Mouse (Mus musculus) right cerebral cortex, postnatal 4 days (tissue): ENCODE measurements around the gene Bola2.
A peak's percentile ranks its signal among the peaks of the same experiment; 100 is the strongest.
"Not testable (repeated sequence)": the region's sequence is repeated elsewhere in the genome, so short reads cannot be mapped to it uniquely, and the experiment has no call there.

ENCODE experiments used
- DNase-seq: peaks from one replicate; pipeline ENCODE4 v3.0.0-alpha.2; 2022

Gene Bola2

DNA sequence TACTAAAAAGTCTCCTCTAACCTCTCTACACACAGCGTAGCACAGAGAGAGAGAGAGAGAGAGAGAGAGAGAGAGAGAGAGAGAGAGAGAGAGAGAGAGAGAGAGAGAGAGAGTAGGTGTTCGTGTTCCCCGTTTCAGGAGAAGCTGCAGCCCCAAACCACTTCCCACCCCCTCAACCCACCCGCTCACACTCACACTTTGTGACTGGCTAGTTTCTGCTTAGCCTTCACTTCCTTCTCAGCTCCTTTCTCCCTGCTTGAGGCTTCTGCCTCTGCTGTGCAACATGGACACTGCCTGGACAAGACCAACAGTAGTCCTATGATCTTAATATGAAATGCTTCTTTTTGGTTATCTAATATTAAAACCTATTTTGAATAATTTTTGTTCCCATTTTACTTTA is 15.1 kb downstream of the Bola2 start:
- no peak for DNase-seq

DNA sequence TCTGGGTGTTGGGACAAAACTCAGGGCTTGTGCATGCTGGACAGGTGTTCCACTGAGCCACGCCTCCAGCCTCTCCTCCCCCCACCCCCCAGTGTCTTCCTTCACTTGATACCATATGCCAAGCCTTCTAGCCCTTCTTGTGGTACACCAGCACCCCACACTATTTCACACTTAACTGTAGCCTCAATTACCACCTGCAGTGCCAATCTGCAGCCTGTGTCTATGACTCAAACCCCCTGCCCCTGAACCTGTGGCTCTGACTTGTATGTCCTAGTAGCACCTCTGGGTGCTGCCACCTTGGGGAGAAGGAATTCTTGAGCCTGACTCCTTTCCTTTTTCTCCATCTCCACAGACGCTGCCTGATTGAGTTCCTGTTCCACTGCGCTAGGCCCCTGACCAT is 16.7 kb downstream of the Bola2 start:
- DNase-seq: no peak

DNA sequence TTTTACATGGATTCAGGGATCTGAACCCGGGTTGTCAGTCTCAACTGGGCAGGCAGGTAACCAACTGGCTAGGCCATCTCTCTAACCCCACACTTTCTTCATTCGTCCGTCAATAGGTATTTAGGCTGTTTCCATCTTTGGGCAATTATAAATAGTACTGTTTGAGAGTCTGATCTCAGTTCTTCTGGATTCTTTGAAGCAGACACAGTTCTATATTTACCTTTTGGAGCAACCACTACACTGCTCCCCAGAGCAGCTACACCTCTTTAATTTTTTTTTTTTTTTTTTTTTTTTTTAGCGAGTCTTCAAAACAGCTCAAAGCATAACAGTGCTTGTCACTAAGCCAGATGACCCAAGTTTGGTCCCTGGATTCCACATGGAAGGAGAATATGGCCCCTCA is 20.5 kb downstream of the Bola2 start:
- no peak for DNase-seq

DNA sequence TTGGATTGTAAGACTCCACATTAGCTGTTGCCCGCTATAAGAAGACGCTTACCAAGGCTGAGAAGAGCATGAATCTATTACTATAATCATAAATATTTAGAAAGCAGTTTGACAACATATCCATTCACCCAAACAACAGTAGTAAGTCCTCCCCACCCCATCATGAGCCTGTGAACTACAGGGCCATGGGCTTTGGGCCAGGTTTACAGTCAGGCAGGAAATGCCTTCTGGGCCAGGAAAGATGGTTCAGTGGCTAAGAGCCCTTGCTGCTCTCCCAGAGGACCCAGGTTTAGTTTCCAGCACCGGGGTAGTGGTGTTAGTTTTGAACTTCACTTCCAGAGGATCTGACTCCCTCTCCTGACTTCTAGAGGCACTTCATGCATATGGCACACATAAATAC is 22.4 kb downstream of the Bola2 start:
- DNase-seq: no peak

DNA sequence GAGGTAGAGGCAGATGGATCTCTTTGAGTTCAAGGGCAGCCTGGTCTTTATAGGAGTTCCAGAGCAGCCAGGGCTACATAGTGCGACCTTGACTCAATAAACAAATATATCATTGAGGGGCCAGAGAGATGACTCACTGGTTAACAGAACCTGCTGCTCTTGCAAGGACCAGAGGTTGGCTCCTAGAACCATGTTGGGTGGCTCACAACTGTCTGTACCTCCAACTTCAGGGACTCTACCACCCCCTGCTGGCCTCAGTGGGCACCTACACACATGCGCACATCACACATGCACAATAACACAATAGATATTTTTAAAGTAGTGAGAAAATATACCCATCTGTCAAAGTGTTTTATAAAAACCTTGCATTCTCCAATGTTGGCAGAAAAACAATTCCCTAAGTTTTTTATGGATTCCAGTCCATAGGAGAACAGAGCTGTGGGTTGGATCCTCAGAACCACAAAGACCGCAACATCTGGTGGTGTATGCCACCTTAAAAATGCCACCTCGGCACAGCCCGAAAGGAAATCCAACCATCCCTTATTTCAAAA is 23.7 kb downstream of the Bola2 start:
- no peak for DNase-seq

DNA sequence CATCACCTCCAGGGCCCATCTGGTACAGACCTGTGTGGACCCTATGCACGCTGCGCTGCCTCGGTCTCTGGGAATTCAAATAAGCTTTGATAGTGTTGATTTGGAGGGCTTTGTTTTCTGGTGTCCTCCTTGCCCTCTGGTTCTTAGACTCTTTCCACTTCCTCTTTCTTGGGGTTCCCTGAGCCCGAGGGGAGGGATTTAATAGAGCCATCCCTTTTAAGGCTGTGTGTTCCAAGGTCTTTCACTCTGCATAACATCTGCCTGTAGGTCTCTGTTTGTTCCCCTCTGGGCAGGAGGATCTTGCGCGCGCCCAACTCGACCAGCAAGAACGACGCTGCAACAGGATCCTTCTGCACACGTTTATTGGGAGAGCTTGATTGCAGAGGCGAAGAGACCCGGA is 26.4 kb downstream of the Bola2 start:
- no peak for DNase-seq

DNA sequence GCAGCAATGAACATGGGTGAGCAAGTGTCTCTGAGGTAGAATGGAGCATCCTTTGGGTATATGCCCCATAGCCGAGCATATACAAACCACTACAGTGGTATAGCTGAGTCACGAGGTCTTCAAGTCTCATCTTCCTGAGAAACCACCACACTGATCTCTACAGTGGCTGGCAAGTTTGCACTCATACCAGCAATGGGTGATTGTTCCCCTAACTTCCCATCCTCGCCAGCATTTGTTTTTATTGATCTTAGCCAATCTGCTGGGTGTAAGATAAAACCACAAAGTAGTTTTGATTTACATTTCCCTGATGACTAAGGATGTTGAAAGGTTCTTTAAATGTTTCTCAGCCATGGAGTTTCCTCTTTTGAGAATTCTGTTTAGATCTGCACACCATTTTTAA is 29.9 kb downstream of the Bola2 start:
- DNase-seq: no peak

DNA sequence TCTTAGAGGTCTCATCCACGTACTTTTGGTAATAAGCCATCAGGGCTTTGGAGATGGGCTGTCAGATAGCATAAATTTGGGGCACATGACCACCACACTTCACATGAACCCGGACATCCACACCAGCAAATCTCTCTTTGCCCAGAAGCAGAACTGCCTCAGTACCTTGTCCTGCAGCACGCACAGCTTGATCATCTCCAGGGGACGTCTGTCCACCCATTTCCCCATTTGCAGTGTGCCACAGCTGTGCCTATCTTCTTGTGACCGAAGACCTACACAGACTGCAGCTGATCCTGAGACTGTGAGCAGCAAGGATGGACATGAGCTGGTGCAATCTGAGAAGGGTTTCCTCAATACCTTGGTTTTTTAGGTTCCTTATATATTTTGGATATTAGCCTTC is 30.5 kb downstream of the Bola2 start:
- DNase-seq: no peak

DNA sequence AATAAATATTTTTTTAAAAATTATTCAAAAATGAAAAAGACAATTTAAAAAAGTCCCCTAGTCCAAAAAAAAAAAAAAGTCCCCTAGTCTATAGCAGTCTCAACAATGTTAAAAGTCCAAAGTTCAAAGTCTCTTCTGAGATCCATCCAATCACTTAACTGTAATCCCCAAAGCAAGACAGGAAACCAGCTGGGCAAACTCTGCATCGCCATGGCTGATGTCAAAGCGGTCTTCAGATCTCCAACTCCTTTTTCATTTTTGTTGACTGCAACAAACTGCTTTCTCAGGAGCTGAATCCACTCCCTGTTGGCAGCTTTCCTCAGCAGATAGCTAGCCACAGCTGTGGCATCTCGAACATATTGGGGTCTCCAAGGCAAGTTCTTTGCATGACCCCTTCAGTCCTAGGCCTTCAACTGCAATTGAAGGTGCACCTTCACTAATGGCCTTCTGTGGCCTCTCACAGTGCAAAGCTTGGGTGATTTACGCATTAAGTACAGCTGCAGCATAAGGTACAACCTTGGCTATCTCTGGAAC is 35.1 kb downstream of the Bola2 start:
- DNase-seq: not testable (repeated sequence)

DNA sequence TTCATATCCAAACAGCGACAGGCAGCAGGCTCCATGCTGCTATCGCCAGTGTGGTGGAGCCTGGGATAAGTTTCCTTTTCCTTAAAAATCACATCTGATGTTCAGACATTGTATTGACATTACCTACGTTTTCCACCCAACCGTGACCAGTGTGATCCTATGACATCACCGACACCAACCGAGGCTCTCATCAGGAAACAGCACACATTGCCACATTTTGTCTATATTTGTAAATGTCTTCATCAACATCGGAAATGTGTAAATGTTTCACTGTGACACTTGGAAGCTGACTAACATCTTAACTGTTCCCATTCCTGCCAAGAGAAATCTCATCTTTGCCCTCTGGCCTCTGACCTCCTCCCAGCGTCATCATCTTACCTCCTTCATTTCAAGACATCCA is 40.9 kb downstream of the Bola2 start:
- DNase-seq: no peak

DNA sequence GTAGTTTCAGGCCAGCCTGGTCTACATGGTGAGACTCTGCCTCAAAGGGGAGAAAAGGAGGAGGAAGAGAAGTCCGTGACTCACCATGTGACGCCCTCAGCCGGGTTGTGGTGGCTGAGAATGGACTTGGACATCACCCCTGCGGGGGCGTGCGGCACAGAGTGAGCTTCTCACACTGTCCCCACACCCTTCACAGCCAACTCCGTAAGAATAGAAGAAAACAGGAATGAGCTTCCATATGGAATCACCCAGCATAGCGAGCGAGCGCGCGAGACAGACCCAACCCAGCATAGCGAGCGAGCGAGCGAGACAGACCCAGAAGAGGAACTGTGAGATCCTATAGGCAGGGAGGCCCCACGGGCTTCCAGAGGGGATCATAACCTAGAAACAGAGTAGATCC is 44.4 kb downstream of the Bola2 start:
- DNase-seq: peak; percentile 11

DNA sequence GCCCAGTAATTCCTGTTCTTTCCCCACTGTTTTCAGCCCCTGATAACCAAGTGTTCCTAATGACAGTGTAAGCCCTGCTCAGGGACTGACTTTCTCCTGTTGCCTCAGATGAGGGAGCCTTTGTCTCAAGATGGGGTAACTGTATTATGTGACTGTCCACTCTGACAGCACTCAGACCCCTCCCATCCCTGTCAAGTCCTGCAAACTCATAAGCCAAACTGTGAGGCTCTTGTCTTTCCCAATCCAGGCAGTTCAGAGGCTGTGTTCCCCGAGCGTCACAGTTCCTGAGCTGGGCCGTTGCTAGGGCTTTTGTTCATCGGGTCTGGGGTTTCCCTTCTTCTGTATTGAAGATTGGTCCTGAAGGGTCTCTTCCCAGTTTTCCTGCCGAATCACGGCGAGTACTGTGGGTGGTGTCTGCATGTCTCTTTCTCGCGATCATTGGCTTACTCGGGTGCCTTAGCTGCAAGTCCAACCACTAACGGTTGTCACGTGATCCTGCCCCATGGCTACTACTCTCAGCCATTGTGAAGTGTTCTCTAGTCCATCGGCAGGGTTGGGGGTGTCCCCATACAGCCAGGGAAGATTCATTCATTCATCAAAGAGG is 45.0 kb downstream of the Bola2 start:
- DNase-seq: no peak

DNA sequence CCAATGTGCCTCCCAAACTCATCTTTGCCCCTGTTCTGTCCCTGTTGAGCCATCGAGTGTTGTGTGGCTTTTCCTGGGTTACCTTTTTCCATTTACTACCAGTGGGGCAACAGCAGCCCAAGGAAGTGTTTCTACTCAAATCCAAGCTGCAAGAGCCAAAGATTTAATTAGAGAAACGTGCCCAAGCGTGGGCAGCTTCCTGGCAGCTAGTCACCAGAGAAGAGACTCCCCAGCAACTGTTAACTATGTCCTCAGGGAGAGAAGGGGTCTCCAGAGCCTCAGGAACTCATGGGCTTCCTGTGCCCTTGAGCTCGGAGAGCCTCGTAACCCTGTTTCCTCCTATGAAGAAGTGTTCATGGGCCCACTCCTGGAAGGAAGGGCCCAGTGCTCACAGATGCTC is 45.8 kb downstream of the Bola2 start:
- DNase-seq: no peak

DNA sequence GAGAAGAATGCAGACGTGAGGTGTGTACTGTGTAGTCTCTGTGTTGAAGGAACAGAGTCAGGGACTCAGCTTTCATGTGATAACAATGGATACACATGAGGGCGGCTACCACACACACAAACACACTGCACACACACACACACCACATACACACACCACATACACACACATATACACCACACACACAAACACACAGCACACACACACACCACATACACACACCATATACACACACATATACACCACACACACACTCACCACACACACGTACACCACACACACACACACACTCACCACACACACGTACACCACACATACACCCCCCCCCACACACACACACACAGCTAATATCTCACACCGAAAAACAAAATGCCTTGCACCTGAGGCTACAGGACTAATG is 46.3 kb downstream of the Bola2 start:
- DNase-seq: no peak

DNA sequence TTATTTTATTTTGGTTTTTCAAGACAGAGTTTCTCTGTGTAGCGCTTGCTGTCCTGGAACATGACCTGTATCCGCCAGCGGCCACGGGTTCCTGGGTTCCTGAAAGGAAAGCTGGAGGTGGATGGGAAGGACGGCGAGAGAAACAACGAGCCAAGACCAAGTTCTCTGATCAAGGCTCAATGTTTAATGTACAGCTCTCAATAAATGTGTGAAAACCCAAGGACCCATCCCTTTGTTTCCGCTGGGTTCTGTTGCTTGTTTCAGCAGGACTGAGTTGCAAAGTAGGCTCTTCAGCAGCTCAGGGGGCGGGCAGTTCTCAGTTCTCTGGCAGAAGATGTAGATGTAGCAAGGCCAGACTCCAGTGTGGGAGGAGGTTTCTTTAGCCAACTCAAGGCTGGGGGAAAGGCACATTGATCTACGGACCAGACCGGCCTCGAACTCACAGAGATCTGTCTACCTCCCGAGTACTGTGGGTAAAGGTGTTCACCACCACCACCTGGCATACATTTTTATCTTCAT is 46.8 kb downstream of the Bola2 start:
- DNase-seq: no peak

DNA sequence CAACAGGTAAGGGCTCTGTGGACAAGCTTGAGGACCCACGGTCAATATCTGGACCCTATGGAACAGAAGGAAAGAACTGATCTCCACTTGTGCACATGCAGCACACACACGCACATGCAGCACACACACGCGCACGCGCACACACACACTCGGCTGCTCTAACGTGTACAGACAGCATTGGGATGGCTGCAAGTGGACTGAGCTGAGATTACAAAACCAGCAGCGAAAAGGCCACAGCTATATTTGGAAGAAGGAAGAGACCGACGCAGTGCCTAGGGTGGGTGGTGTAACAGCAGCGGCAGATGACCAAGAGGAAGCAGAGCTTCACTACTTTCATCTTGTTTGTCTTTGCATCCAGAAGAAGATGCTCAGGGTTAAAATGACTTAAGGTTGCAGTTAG is 50.9 kb downstream of the Bola2 start:
- DNase-seq: no peak

DNA sequence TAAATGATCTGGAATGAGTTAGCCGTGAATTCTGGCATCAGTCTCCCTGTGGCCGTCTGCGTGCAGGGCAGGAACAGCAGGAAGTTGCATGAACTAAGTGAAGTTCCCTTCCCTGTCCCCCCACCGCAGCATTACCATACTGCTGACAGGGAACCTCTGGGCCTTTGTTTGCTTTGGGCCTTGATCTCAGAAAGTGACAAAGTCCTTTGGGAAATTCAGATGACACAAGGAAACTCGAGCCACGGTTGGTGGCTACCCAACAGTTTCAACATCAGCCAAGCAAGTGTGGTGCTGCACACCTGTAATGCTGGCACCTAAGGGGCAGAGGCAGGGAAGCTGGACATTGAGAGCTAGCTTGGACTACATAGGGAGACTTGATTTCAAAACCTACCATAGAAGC is 51.6 kb downstream of the Bola2 start:
- no peak for DNase-seq

DNA sequence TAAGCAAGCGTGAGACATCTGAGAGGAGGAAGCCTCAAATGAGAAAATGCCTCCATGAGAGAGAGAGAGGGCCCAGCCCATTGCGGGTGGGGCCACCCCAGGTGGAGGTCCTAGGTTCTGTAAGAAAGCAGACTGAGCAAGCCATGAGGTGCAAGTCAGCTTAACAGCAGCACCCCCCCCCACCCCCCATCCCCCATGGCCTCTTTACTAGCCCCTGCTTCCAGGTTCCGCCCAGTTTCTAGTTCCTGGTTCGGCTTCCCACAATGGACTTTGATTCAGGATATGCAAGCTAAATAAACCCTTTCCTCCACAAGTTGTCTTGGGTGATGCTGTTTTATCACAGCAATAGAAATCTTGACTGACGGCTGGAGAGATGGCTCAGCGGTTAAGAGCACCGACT is 53.6 kb downstream of the Bola2 start:
- no peak for DNase-seq
